Mouse (Mus musculus) CH12.LX (cell line): ENCODE measurements around the gene Actn2. TPM values are rescaled to one million over a fixed set of nuclear protein-coding genes. Genes with fewer than 3 reads are reported as not detected.

Experiments
- DNase-seq: peaks from one replicate; pipeline ENCODE4 v3.0.0-alpha.2; 2013; ENCODE audit errors: extremely low read depth
- H3K27ac ChIP-seq: 2 replicates; pipeline ENCODE4 v1.5.1; 2012; ENCODE audit warnings: low read depth, mild to moderate bottlenecking, control low read depth, moderate library complexity; ENCODE audit not compliant: insufficient read depth
- H3K27me3 ChIP-seq: replicated peaks from 2 replicates; pipeline ENCODE3; 2012; ENCODE audit warnings: inconsistent platforms
- H3K36me3 ChIP-seq, 2 experiments: replicated peaks in 1 of 2; 2 replicates each; pipeline versions ENCODE3 to v1.6.1; 2012; ENCODE audit warnings: inconsistent platforms in 1 of 2, low read length in 1 of 2, mild to moderate bottlenecking in 1 of 2, mixed read lengths in 1 of 2, moderate library complexity in 1 of 2; ENCODE audit not compliant: control insufficient read depth in 1 of 2, insufficient read depth in 1 of 2
- H3K4me1 ChIP-seq, 2 experiments: 2 replicates each; pipeline ENCODE4 v1.6.1; 2012; ENCODE audit warnings: inconsistent platforms in 1 of 2, moderate library complexity in 1 of 2; ENCODE audit not compliant: insufficient read depth in 2 of 2, control insufficient read depth in 1 of 2
- H3K4me2 ChIP-seq: 2 replicates; pipeline ENCODE4 v1.6.1; 2012; ENCODE audit warnings: low read depth, mild to moderate bottlenecking, control low read depth; ENCODE audit not compliant: poor library complexity, insufficient read depth, severe bottlenecking
- H3K4me3 ChIP-seq, 3 experiments: fragments of 150-350 bp in 1 of 3; sonication (generic) in 1 of 3; replicated peaks in 1 of 3; 2 replicates each; pipeline versions ENCODE3 to v1.5.1; 2011 to 2012; ENCODE audit warnings: low read depth in 2 of 3, low read length in 2 of 3, mild to moderate bottlenecking in 2 of 3, moderate library complexity in 2 of 3, control low read depth in 1 of 3, improper control_type of control experiment in 1 of 3, inconsistent platforms in 1 of 3, mixed read lengths in 1 of 3; ENCODE audit not compliant: poor library complexity in 1 of 3
- H3K79me2 ChIP-seq: replicated peaks from 2 replicates; pipeline ENCODE4 v1.6.1; 2012; ENCODE audit warnings: mild to moderate bottlenecking, moderate library complexity; ENCODE audit not compliant: control insufficient read depth, poor library complexity, insufficient read depth, severe bottlenecking; ENCODE audit errors: extremely low read depth
- H3K9ac ChIP-seq: 2 replicates; pipeline ENCODE4 v1.6.1; 2012; ENCODE audit warnings: low read depth, mild to moderate bottlenecking, control low read depth, moderate library complexity; ENCODE audit not compliant: insufficient read depth
- H3K9me3 ChIP-seq: replicated peaks from 2 replicates; pipeline ENCODE3; 2012; ENCODE audit warnings: low read length, inconsistent platforms, mixed read lengths
- BHLHE40 ChIP-seq: IDR thresholded peaks from 2 replicates; pipeline ENCODE4 v1.6.1; 2011; ENCODE audit warnings: mild to moderate bottlenecking, low read depth, low read length, improper control_type of control experiment
- CHD2 ChIP-seq: IDR thresholded peaks from 2 replicates; pipeline ENCODE4 v1.6.1; 2011; ENCODE audit warnings: low read length, improper control_type of control experiment
- CTCF ChIP-seq, 2 experiments: IDR thresholded peaks in 1 of 2; conservative IDR thresholded peaks in 1 of 2; 2 replicates each; pipeline ENCODE4 v1.5.1; 2011 to 2012; ENCODE audit warnings: low read depth in 2 of 2, low read length in 2 of 2, improper control_type of control experiment in 1 of 2, inconsistent platforms in 1 of 2, mild to moderate bottlenecking in 1 of 2, moderate library complexity in 1 of 2
- EP300 ChIP-seq: IDR thresholded peaks from 2 replicates; pipeline ENCODE4 v1.6.1; 2011; ENCODE audit warnings: low read length, improper control_type of control experiment
- ETS1 ChIP-seq: conservative IDR thresholded peaks from 2 replicates; pipeline ENCODE4 v1.6.1; 2012; ENCODE audit warnings: low read depth, mild to moderate bottlenecking, inconsistent platforms, low read length, improper control_type of control experiment, moderate library complexity
- GABPA ChIP-seq: IDR thresholded peaks from 2 replicates; pipeline ENCODE4 v1.6.1; 2012; ENCODE audit warnings: low read depth, low read length, improper control_type of control experiment, inconsistent platforms; ENCODE audit not compliant: insufficient replicate concordance
- IRF4 ChIP-seq: IDR thresholded peaks from 2 replicates; pipeline ENCODE4 v1.6.1; 2014; ENCODE audit warnings: low read depth, mild to moderate bottlenecking, inconsistent platforms, low read length, improper control_type of control experiment
- JUND ChIP-seq: conservative IDR thresholded peaks from 2 replicates; pipeline ENCODE4 v1.6.1; 2011; ENCODE audit warnings: low read depth, low read length, improper control_type of control experiment
- MAZ ChIP-seq: IDR thresholded peaks from 2 replicates; pipeline ENCODE4 v1.6.1; 2012; ENCODE audit warnings: low read depth, mild to moderate bottlenecking, inconsistent platforms, low read length, improper control_type of control experiment, moderate library complexity
- MYC ChIP-seq: IDR thresholded peaks from 2 replicates; pipeline ENCODE4 v1.6.1; 2011; ENCODE audit warnings: low read depth, mild to moderate bottlenecking, improper control_type of control experiment, low read length
- NRF1 ChIP-seq: IDR thresholded peaks from 2 replicates; pipeline ENCODE4 v1.6.1; 2014; ENCODE audit warnings: low read depth, mild to moderate bottlenecking, inconsistent platforms, low read length, improper control_type of control experiment, moderate library complexity
- POLR2AphosphoS2 ChIP-seq: IDR thresholded peaks from 2 replicates; pipeline ENCODE4 v1.6.1; 2011; ENCODE audit warnings: low read depth, low read length, improper control_type of control experiment
- RAD21 ChIP-seq: IDR thresholded peaks from 2 replicates; pipeline ENCODE4 v1.6.1; 2011; ENCODE audit warnings: low read depth, mild to moderate bottlenecking, low read length, improper control_type of control experiment, moderate library complexity
- SMC3 ChIP-seq: IDR thresholded peaks from 2 replicates; pipeline ENCODE4 v1.6.1; 2011; ENCODE audit warnings: low read depth, low read length, improper control_type of control experiment
- TBP ChIP-seq: conservative IDR thresholded peaks from 2 replicates; pipeline ENCODE4 v1.6.1; 2011; ENCODE audit warnings: low read depth, low read length, improper control_type of control experiment
- UBTF ChIP-seq: IDR thresholded peaks from 2 replicates; pipeline ENCODE4 v1.6.1; 2012; ENCODE audit warnings: low read depth, mild to moderate bottlenecking, inconsistent platforms, low read length, improper control_type of control experiment, moderate library complexity
- USF1 ChIP-seq: IDR thresholded peaks from 2 replicates; pipeline ENCODE4 v1.6.1; 2014; ENCODE audit warnings: low read depth, mild to moderate bottlenecking, inconsistent platforms, low read length, improper control_type of control experiment
- ZC3H11A ChIP-seq: IDR thresholded peaks from 2 replicates; pipeline ENCODE4 v1.6.1; 2012; ENCODE audit warnings: low read depth, mild to moderate bottlenecking, inconsistent platforms, low read length, improper control_type of control experiment
- ZKSCAN1 ChIP-seq: IDR thresholded peaks from 2 replicates; pipeline ENCODE4 v1.6.1; 2012; ENCODE audit warnings: low read depth, inconsistent platforms, low read length, improper control_type of control experiment, borderline replicate concordance
- ZMIZ1 ChIP-seq: IDR thresholded peaks from 2 replicates; pipeline ENCODE4 v1.6.1; 2012; ENCODE audit warnings: low read depth, mild to moderate bottlenecking, inconsistent platforms, low read length, improper control_type of control experiment
- dilution Hi-C: fragments of 300-500 bp; cut with MboI; formaldehyde crosslinking; loops from 2 replicates; pipeline ENCODE4 v1.14.3; 2020; ENCODE audit warnings: low sequenced_read_pairs; ENCODE audit not compliant: extremely low pct_unique_long_range_greater_than_20kb, extremely low pct_ligation_motif_present
- in situ Hi-C: fragments of 300-500 bp; cut with MboI; formaldehyde crosslinking; loops from 3 replicates; pipeline ENCODE4 v1.14.3; 2019; ENCODE audit warnings: low sequenced_read_pairs, low pct_ligation_motif_present, low pct_unique_long_range_greater_than_20kb, mixed read lengths
- polyA plus RNA-seq: library from polyadenylated mRNA; unstranded; fragments of >175 nt; gene quantifications from 2 replicates; pipeline ENCODE4 v1.2.1, GENCODE M21; 2012; ENCODE audit warnings: low read depth; ENCODE audit not compliant: insufficient read length
- total RNA-seq, 2 experiments: library from RNA; depleted of rRNA; stranded (reverse); fragments of 300-350 nt in 1 of 2; fragments of >200 nt in 1 of 2; gene quantifications; 2 replicates each; pipeline ENCODE4 v1.2.3; 2012 to 2014

Gene Actn2
- total RNA-seq (2012; rRNA removed): not detected in 2 replicates
- not detected in 2 replicates for total RNA-seq (2014; rRNA removed)
- polyA plus RNA-seq: not detected in 2 replicates

- Histone ChIP-seq H3K4me2 (no peak within 1 kb of the TSS), H3K9me3 (no peaks in the 10 kb centered on the region), H3K4me1 (no peaks in the 10 kb centered on the region; a peak in 1 of 4 replicates), H3K36me3 (no peaks in the 10 kb centered on the region), H3K27me3 (no peaks in the 10 kb centered on the region), H3K9ac (no peak within 1 kb of the TSS), H3K27ac (no peak within 1 kb of the TSS), H3K79me2 (no peaks in the 10 kb centered on the region), H3K4me3 (no peak within 1 kb of the TSS)
- in situ Hi-C loops: no loop called here
- DNase-seq: no peak
- dilution Hi-C loops: no loop called here
- TF ChIP-seq MAZ (no peak), BHLHE40 (no peak), USF1 (no peak), GABPA (no peak), CHD2 (no peak), NRF1 (no peak), IRF4 (no peak), ZC3H11A (no peak), JUND (no peak), EP300 (no peak), SMC3 (no peak), POLR2AphosphoS2 (no peak), UBTF (no peak), ZMIZ1 (no peak), ETS1 (no peak)
Measured at GRCm38 (mm10) chr13:12340183-12340975, at the start of gene Actn2. Gene Actn2, minus strand, starts transcription at chr13:12340760.

GRCm38 (mm10) chr13:12386286-12386685 is 45.7 kb upstream of the Actn2 start:
- H3K79me2 ChIP-seq: no peaks in the 10 kb centered on the region
- peak; percentile 23 for DNase-seq

More at GRCm38 (mm10) chr13:12386286-12386685, 45.7 kb upstream of the Actn2 start:
- no peaks in the 10 kb centered on the region for H3K36me3 ChIP-seq
- H3K9me3 ChIP-seq: peaks cover 3% of the 10 kb centered on the region
- in situ Hi-C loops: no loop called here
- dilution Hi-C loops: no loop called here
- no peak overlapping the region for H3K4me2 ChIP-seq
- H3K4me3 ChIP-seq: no peak overlapping the region
- H3K9ac ChIP-seq: no peak overlapping the region
- no peaks in the 10 kb centered on the region for H3K4me1 ChIP-seq
- no peak overlapping the region for H3K27ac ChIP-seq
- no peak for TF ChIP-seq TBP
- TF ChIP-seq MYC: peak; percentile 73
- peak; percentile 91 for TF ChIP-seq SMC3
- TF ChIP-seq CTCF (conservative IDR thresholded peaks at IDR 0.05 in 1 of 2, IDR thresholded peaks at IDR 0.05 in 1 of 2; ENCODE audit: low read depth in 2 of 2, low read length in 2 of 2): peak; percentile 57 to 91
- peak; percentile 98 for TF ChIP-seq RAD21
- TF ChIP-seq ZC3H11A: peak; percentile 70
- TF ChIP-seq ZKSCAN1: no peak
- no peaks in the 10 kb centered on the region for H3K27me3 ChIP-seq
